Mouse (Mus musculus) C2C12 (cell line): ENCODE data around the gene Atrnl1.

ENCODE experiments used
- CTCF ChIP-seq: IDR thresholded peaks from one replicate; pipeline ENCODE4 v1.5.1; 2011; ENCODE audit not compliant: control insufficient read depth, insufficient read depth, insufficient read length
- FOSL1 ChIP-seq: IDR thresholded peaks from one replicate; pipeline ENCODE4 v1.8.0; 2011; ENCODE audit warnings: mild to moderate bottlenecking, low read length; ENCODE audit not compliant: poor library complexity, insufficient read depth, severe bottlenecking
- USF1 ChIP-seq: IDR thresholded peaks from one replicate; pipeline ENCODE4 v1.6.1; 2011; ENCODE audit warnings: low read depth, mild to moderate bottlenecking, control low read depth, moderate library complexity

DNA sequence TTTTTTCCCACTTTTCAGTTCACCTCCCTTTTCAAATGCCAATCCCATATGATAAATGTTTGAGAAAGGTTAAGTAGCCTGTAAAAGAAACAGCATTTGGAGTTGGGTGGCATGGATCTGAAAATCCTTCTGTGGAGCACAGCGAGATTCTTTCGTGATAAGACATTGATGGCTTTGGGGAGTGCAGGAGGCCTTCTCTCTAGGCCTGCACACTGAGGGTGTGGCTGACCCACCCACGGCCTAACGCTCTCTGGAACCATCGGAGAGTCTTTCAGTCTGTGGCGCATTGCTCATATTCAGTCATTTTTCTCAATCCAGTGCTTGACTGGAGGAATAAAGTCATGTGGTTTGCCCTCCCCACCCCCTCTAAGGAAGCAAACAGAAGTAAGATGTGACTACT lies 506.8 kb downstream of the Atrnl1 start:
- TF ChIP-seq FOSL1: no peak
- no peak for TF ChIP-seq CTCF
- no peak for TF ChIP-seq USF1
